Mouse (Mus musculus) embryo, embryonic 11 days (tissue): ENCODE results near the gene Wipf3.

Experiments used
- DNase-seq: peaks from one replicate; pipeline ENCODE4 v3.0.0-alpha.2; 2015

The Wipf3 gene

DNA sequence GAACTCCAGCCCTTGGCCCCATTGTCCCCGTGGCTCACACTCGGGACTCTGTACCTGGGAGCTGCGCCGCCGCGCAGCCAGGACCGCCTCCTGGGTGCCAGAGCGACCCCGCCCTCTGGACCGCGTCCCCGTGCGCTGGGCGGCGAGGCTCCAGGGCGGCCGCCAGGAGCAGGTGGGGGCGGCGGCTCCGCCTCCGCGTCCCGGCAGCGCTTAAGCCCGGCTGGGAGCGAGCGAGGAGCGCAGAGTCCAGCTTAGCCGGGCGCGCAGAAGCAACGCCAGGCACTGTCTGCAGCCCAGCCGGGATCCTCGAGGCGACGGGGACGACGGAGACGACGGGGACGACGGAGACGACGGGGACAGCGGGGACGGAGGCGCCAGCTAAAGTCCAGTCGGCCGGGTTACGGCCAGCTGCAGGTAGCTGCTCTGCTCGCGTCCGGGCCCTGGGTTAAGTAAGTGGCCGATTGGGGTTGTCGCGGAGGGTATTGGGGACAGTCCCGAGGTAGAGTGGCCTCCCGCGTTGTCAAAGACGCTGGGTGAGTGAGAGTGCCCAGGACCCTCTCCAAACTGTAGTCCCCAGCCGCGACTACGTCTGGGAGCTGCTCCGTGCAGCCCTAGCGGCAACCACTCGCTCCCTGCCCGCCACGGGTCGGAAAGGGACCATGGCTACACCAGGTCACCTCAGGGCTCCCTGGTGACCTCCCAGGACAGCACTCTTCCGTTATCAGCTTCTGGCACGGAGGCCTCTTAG lies at the start of gene Wipf3:
Gene Wipf3 (plus strand): TSS at position 157 of the 748 bp plus-strand sequence.
- peak; percentile 80 for DNase-seq

DNA sequence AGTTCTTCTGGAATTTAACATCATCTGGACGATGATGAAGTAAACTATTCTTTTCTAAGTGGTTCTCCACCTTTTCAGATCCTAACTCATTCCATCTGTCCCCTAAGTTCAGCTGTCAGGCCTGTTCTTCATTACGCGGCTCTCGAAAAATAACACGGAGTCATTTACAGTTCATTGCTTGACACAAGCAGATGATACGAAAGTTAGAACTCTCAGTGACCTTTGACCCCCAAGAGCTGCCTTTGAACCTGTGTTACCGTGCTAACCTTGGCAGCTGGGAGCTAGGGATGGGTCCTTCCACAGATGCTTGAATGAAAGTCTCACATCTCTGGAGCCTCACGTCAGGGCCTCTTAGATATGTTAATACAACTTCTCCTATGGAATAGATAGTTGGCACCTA lies 46.8 kb upstream of the Wipf3 start:
- DNase-seq: peak; percentile 81

DNA sequence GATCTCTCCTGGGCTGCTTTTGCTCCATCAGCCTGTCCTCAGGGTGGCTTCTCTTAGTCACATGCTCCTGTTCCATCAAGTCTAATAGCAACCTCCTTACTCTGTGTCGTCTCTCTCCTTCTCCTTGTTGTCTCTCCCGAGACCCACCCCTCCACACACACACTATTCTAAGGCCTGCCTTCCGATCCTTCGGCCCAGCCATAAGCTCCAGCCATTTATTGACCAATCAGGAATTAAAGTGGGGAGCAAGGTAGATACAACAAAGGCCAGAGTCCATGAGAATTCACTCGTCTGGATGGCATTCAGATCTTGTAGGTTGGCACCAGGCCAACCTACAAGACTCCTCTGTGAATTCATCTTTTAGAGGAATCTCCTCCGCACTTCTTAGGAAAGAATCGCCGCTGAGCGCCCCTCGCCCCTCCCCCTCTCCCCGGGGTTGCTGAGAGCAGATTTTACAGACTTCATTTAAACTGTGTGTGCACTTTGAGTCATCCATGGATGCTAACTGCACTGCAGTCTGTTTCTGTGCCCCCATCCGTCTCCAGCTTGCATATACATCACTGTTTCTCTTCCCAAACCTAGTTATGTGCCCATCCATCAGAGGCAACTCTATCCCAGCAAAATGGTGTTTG lies 45.4 kb upstream of the Wipf3 start:
- DNase-seq: no peak

DNA sequence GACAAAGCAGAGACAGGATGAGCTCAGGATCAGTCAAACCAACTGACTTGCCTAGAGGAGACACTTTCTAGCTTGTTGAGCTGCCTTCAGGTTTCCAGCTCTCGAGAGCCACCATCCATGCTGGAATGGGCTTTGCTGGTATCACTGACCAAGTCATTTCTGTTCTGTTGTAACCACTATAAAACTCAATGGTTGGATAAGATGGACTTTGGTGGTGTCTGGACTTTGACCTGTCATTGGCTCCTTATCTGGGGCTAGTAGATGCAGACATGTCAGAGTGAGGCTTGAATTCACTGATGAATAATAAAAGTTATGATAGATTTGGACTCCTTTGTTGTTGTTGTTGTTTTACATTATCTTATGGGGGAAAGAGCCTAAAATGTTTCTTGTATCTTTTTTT lies 44.6 kb upstream of the Wipf3 start:
- DNase-seq: no peak

DNA sequence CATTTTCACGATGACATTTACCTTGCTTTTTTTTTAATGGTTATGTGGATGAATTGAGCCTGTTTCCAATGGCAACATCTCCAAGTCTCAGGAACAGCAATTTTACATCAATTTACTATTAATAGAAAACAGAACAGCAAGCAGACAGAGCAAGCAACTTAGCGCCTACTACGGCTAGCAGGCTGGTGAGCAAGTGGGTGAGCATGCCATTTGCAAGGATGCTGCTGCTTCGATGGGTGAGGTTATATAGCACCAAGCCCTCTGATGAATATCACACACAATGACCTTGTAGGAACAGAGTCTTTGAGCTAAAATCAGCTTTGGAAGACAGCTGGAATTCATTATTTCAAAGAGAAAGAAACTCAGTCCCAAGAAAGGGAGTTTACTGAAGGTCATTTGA lies 43.0 kb upstream of the Wipf3 start:
- peak; percentile 45 for DNase-seq

DNA sequence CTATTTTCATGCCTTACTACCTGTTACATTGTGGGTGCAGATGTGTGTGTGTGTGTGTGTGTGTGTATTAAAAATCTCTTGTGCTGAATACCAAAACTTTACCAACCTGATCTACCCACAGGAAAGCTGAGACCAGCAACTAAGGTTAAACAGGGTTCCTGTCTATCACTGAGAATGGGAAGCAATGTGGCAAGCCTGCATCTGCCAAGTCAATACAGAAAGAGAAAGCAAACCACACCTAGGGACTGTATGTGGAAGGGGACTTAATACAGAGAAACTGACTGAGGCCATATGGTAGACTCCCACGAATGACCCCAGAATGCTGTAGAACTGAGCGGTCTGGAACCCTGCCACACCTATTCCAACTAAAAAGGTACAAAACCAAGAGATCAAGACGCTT lies 42.4 kb upstream of the Wipf3 start:
- DNase-seq: no peak

DNA sequence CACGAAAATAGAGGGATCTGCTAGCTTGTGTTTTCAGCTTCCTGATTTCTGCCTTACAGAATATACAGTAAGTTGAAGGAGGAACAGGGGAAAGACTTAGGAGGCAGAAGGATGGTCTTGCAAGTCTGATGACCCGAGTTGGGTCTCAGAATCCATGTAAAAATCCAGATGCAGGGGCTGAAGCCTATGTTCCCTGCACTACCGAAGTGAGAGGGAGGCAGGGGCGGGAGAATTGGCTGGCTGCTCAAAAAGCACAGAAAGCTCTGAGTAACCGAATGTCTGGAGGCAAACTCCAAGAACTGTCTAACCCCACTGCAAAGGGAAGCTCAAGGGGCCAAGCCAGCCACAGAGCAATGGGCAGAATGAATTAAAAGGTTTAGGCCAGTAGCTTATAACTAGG lies 41.7 kb upstream of the Wipf3 start:
- DNase-seq: no peak

DNA sequence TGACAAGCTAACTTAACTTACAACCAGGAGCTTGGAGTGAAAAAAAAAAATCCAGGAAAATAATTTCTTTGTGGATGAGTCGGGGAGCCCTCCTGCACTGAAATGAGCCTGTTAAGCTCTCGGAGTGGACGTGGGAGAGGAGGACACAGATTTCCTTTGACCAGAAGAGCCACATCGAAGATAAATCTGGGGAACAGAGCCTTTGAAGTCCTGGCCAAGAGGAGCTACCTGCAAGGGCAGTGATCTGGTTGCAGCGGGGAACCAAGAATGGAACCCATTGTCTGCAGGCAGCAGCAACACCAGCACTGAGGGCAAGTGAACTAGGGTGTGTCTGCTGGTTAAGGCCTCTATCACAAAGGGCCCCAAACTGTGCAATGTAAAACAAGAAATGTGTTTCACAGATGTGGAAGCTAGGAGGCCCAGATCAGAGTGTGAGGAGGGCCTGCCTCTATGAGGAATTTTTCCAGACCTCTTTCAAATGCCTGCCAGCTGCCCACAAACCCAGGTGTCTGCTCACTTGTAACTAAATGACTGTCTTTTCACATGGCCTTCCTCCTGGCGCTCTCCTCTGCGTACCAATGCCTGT lies 40.6 kb upstream of the Wipf3 start:
- DNase-seq: peak; percentile 40

DNA sequence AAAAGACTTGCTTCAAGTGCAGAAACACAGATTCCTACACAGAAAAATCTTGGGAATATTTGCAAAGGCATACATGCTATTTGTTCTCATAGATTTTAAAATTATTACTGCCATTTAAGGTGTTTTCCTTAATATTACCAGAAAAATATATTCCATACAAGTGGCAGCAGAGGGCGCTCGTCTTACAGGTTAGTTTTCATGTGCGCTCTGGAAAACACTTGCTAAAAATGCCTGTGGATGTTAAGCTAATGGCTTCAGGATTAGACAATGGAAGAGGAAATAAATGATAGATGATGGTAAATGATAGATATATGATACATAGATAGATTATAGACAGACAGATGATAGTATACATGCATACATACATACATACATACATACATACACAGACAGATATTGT lies 37.6 kb upstream of the Wipf3 start:
- peak; percentile 85 for DNase-seq

DNA sequence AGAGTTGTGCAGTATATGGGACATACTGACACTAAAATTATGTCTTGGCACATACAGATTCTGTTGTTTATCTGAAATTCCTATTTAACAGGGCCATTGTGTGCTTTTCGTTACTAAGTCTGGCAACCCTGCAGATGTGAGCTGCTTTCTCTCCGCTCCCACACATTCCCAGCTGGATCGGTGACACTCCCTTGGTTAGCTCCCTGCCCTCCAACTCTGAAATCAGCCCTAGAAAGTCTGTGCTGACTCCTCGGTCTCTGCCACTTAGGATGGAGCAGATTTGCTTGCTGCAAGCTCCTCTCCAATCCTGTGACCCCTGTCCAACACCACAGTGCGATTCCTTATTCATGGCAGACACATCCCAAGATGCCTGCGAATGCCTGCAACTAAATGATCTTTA lies 35.5 kb upstream of the Wipf3 start:
- no peak for DNase-seq

DNA sequence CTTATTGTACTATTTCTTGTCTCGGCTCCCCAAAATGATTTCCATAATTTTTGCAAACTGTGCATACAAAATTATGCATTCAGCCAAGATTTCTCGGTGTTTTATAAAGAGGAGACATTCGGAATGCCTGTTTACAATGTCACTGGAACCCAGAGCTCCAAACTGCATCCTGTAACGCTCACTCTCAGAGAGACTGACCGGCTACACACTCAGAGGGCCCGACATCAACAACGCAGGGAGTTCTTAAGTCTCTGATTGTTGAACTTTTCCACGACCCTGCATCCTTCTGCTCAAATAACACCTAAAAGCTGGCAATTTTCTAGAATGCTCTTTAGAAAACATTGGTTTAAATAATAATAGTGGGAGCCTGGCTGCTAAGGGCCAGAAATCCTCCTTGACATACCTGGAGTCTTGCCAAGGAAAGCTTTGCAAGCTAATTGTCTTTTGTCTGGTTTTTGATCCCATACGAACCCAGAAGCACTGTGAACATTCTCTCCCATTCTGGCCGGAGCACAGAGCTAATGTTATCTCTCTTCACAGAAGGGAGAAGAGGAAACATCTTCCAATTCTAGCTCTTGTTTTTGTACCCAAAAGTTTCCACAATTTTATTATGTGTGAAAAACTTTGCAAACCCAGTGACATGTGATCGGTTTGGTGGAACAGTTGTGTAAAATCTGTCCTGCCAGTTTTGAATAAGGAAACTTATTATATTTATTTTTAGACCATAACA lies 30.0 kb upstream of the Wipf3 start:
- DNase-seq: no peak

DNA sequence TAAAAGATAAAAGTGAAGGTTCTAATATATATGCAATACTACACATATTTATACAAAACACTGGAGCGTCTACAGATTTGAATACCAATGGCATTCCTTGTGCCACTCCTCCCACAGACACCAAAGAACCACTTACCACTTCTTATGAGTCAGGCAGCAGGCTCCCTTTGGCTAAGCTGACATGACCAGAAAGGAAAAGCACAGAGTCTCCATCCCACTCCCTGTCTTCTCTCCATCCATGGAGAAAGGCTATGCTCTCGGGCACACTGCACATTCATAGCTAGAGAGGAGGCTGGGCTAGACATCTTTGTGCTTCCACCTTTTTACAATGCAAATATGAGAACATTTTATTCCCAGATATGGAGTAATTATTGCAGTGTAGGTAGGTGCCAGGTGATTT lies 27.9 kb upstream of the Wipf3 start:
- no peak for DNase-seq

DNA sequence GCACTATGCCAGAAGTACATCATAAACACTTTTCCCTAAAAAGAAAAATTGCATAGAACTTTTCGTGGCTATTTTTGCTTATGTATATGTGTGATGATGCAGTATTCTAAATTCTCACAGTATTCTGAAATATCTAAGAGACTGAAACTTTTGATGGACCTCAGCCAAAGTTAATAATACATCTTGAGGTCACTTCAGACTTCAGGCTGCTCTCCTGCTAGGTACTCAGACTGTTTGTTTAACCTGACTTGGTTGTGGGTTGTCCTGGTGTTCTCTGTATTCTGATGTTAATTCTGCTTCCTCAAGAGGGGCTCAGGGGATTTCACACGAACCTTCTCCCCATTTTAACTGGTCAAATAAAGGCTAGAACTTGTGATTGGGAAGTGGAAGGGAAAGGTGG lies 24.5 kb upstream of the Wipf3 start:
- DNase-seq: no peak

DNA sequence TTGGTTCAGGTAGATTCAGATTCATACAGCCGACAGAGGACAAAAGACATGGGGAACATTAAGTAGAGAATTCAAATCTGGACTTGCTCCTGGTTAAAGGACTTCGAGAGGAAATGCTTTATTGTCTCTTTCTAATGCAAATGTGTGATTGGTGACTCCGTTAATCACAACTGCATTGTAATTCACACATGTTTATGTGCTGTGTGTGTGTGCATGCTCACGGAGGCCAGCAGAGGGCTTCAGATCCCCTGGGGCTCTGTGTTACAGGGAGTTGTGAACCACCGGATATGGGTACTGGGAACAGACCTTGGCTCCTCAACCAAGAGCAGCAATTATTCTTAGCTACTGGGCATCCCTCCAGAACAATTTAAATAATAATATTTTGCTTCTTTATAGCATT lies 23.3 kb upstream of the Wipf3 start:
- no peak for DNase-seq

DNA sequence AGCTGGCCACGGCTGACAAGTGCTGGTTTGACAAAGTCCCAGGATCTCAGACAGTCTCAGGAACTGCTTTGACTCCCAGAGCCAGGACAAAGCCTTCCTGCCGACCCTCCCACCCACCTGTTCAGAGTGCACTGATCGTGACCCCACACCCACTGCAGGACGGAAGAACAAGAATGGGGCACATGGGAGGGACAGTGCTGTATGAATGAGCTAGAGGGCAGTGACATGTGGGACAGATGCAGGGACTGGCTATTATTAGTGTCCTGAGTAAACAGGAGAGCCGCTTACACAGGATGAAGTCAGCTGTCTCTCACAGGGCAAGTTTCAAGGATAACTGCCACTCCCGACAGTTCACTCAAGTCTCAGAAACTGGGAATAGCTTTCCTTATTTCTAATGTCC lies 20.1 kb upstream of the Wipf3 start:
- no peak for DNase-seq

DNA sequence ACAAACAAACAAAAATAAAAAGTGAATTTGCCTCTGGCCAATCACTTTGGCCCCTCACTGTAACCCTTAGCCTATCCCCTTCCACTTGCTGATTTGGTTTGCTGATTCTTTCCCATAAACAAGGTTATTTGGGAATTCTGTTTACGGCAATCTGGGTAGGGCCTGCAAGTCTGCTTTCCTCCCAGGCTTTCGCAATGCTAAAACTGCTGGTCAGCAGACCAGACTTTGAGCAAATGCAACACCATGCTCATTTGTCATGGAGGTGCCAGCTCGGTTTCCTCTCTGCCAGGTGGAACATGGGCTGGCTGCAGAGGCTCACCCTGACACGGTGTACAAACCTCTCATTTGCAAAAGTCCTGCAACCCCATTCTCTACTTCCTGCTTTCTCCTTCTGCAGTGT lies 19.0 kb upstream of the Wipf3 start:
- DNase-seq: no peak

DNA sequence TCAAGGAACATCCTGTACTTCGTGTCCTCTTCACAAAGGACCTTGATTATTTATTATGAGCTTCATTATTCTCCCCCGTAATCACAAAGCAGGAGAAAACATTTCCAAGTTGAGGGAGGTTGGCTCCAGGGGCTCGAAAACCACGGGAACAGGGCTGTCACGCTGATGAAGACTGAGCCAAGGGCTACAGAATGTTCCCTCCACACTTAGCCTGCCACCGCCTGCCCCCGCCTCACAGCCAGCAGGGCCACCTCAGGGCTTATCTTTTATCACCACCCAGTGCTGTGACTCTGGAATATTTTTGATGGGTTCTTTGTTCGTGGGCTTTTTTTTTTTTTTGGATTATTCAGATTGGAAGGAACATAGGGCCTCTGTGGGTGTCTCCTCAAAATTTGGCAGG lies 17.8 kb upstream of the Wipf3 start:
- DNase-seq: no peak

DNA sequence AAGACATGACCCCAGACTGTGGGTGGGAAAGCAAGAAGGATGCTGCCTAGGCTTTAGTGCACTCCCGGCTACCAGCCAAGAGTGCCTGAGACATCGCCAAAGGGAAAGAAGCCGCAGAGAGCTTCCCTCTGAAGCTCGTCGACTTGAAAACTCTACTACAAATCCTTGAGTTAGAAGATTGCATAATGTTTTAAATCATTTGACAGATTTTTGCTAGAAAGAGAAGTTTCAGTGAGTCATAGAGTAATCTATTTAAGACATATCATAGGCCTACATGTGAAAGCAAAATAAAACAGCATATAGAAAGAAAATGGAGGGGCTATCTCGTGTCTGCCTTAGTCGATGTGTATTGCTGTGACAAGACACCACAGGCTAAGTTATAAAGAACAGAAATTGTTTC lies 16.5 kb upstream of the Wipf3 start:
- DNase-seq: no peak

DNA sequence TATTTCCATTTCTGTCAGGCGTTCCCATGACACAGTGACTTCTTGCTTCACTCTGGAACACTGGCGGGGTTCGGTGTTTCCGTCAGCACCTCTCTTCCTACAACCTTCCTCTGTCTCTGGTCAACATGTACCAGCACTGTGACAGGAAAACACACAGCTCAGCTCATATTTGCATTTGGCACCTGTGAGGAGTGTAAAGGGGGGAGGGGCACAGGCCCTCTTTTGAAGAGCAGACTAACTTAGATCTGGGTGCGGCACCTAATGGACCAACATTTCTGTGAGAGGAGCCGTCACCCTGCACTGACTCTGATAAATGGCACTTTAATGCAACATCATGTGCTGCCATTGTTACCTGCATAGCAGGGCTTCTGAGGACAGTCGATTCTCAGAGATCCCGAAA lies 4.2 kb upstream of the Wipf3 start:
- DNase-seq: no peak

DNA sequence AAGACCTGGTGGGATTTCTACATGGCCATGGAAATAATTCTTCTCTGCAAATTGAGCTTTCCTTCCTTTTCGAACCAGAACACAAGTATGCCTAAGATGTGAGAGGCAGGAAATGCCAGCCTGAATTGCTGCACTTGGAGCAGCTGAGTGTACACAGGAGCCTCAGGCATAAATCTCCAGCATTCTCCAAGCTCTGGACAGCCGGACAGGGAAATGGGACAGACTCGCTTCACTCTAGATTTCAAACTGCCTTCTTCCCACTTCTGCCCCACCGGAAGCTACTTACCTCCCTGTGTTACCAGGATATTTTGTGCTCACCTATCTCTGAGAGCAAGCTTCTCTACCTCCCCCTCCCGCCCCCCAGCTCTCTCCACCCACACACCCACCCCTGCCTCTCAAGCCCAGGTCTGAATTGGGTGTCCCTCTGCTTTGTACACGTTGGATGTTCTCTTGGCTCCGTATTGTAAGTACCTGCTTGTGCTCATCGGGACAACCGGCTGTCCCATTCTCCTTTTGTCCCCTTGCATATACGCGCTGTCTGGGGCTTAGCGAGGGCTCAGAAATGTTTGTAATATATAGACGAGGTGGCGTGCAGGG lies 455 bp upstream of the Wipf3 start:
- peak; percentile 37 for DNase-seq

DNA sequence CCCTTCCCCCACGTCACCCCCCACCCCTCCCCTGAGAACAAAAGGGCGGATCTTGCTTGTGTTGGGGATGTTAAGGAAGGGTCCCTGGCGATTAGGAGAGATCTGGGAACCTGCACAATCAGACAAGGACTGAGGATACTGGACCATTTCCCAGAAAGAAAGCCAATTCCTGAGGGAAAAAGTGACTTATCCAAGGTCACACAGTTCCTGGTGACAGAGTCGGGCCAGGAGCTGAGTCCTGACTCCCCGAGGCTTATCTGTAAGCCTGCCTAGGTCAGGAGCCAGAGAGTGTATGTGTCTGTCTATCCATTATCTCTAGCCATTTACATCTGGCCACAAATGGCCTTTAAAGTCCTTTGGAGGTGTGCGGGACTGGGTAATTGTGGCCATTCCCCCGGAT lies 818 bp downstream of the Wipf3 start:
- no peak for DNase-seq

DNA sequence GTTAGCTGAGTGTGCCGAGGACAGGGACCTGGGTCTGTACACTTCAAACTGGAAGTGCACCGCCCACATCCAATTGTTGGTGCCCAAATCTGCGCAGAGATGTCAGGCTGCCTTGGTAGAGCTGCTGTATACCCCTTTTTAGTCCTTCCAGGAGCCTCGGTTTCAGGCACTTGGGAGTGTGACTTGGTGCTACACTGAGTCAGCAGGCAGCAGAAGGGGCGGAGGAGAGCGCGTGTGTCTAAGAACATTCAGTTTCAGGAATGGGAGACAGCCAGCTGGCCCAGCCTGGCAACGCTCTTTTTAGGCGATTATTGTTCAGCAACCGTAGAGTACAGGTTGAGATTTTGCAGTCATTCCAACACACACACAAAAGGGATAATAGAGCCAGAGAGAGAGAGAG lies 2.4 kb downstream of the Wipf3 start:
- DNase-seq: no peak

DNA sequence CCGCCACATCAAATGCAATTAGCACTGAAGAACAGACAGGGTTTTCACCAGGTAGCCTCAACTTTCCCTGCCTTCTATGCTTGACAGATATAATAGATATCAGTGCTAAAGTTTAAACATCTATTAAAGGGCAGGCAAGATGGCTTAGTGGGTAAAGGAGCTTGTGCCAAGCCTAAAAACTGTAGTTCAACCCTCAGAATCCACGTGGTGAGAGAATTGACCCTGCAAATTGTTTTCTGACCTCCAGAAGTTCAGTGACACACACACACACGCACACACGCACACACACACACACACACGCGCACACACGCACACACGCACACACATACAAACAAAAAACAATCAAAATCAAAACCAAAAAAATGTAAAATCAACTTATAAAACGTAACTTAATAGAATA lies 2.8 kb downstream of the Wipf3 start:
- DNase-seq: no peak
